Mouse (Mus musculus) erythroblast, embryonic 14.5 days (primary cell): Measurements from ENCODE around the gene Dnajb1.

Experiments used
- GATA1 ChIP-seq: IDR thresholded peaks from 2 replicates; pipeline ENCODE4 v1.6.1; 2012; ENCODE audit warnings: low read length, inconsistent platforms, mixed read lengths
- TAL1 ChIP-seq: IDR thresholded peaks from 3 replicates; pipeline ENCODE4 v1.6.1; 2012; ENCODE audit warnings: low read length, inconsistent platforms, mixed read lengths

GRCm38 (mm10) chr8:83563246-83563645 is 44.7 kb upstream of the Dnajb1 start:
- TF ChIP-seq GATA1 (no peak), TAL1 (no peak)
